Mouse (Mus musculus): ENCODE results near the gene Stard13.

DNA sequence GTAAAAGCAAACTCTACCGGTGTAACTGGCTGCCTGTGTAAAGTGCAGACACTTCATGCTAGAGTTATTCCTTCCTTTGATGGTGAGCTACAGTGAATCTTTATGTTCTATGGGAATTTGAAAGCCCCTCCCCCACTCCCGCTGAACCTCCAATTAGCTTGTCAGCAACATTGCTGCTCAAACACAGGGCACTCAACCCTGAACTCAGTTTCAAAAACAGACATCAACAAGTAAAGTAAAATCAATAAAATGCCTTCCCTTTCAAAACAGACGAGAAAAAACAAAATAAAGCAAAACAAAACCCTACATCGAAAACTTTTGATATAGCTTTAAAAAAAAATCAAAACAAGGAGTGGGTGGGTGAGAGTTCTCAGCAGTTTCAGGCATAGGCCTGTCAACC is 79.6 kb downstream of the Stard13 start:
- no peak for TF ChIP-seq CTCF (IDR thresholded peaks at IDR 0.05; ENCODE audit: extremely low read depth, insufficient read depth, low read length)
- no peak for TF ChIP-seq POLR2A (IDR thresholded peaks at IDR 0.05; ENCODE audit: extremely low read depth, insufficient read depth, low read length)
